Mouse (Mus musculus) heart, postnatal 14 days (tissue): ENCODE measurements around the gene Ccno. TPM values are rescaled to one million over a fixed set of nuclear protein-coding genes. Genes with fewer than 3 reads are reported as not detected.
"Not testable (repeated sequence)": the region's sequence is repeated elsewhere in the genome, so short reads cannot be mapped to it uniquely, and the experiment has no call there.

Experiments
- DNase-seq, 2 experiments: peaks; one replicate each; pipeline ENCODE4 v3.0.0; 2021 to 2022
- intact Hi-C: fragments of 180-260 bp; cut with DNase I; formaldehyde crosslinking; loops from one replicate; pipeline ENCODE4 v1.15.1; 2025
- total RNA-seq, 2 experiments: library from RNA; stranded (reverse); gene quantifications; 2 replicates each; pipeline ENCODE4 v1.2.3; 2021

The Ccno gene
- total RNA-seq, 2 experiments from 2014 or later, result 0.19 TPM; not detected in 1

DNA sequence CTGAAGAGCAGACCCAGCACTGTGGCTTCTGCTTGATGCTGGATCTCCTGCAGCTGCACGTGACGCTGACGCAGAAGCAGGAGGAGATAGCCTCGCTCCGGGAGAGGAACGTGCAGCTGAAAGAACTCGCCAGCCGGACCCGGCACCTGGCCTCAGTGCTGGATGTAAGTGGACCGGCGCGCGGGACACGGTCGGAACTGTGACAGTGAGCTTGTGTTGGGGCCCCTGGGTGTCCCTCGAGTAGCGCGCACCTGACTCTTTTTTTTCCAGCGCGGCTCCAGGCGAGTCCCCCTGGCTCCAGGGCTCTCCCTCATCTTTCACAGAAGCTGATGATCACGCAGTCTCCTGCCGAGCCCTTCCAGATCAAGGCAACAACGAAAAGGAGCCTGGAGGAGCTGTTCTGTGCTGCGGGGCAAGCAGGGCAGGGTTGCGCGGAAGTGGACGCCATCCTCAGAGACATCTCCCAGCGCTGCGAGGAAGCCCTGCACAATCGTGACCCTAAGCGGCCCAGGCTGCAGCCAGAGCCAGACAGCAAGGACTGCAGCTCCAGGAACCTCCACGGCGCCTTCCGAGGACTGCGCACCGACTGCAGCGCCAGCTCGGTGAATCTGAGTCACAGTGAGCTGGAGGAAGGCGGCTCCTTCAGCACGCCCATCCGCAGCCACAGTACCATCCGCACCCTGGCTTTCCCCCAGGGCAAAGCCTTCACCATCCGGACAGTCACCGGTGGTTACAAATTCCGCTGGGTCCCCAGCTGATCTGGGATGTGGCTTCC is 11.0 kb downstream of the Ccno start:
- DNase-seq, result no peak
- intact Hi-C loops, result no loop called here

DNA sequence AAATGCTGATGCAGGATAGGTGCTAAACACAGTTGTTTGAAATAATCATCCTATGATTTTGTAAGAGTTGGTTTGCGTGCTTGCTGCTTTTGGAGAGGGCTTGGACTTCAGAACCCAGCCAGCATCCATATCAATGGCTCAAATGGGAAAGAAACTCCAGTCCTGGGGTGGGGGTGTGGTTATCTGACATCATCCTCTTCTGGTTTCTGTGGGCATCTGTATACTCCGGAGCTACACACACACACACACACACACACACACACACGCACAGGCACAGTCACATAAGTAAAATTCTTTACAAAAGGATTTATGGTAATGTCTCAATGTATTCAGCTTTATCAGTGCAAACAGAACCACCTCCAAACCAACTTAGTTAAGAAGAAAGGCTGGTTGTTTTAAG is 12.5 kb downstream of the Ccno start:
- intact Hi-C loops, result no loop called here

DNA sequence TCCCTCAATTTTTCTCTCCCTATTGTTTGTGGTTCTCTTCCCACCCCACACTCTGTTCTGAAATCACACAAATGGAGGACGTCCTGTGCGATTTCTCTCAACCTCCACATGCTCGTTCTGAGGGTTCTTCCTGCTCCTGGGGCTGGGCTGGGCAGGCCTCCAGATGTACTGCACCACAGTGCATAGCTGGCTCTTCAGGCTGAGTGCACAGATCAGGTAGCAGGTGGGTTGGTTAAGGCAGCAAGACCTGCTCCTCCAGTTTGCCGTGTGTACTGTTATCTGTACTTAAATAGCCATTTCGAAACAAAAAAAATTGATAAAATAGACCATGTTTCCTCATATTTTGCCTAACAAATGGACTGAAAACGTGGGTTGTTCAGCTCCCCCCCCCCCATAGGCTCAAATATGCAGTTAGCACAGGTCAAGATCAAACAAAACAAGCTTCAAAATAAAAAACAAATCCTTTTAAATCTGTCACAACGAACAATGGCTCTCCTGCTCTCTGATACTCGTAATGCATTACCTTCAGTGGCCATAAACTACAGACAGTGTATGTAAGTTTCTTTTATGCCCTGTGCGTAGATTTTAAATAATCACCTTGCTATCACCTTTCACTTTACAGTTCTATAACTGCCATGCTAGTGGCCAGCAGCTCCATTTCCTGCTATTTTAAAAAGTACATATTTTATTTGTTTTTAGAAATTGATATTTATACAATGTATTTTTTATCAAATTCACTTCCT is 13.1 kb downstream of the Ccno start:
- intact Hi-C loops, result no loop called here
- no peak for DNase-seq

More for the DNA sequence above, 12.5 kb downstream of the Ccno start:
- DNase-seq, result no peak

GRCm38 (mm10) chr13:113012683-113013082 is 25.1 kb downstream of the Ccno start:
- intact Hi-C loops, result no loop called here
- no peak for DNase-seq

DNA sequence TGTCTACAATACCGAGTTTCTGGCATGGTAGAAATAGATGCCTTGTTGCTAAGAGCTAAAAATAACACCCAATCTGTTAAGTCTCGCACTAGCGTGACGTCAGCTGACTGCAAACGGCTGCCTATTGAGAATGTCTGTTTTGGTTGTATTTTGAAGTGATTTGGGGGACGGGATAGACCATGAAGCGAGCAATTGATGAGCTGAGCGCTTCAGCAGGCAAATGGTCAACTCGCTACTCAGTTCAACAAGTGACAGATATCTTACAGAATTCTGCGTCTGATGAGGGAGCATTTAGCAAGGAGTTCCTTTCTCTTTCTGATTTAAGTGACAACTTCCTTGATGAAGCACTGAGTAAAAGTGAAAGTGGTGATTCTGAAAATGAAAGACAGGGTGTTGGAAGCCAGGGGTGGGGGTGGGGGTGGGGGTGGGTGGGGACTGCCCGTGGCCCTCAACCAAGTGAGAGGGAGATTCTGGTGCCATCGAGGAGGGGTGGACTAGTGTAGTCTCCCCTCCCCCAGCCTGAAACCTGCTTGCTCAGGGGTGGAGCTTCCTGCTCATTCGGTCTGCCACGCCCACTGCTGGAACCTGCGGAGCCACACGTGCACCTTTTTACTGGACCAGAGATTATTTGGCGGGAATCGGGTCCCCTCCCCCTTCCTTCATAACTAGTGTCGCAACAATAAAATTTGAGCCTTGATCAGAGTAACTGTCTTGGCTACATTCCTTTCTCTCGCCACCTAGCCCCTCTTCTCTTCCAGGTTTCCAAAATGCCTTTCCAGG is 25.8 kb downstream of the Ccno start:
- intact Hi-C loops, DNase-seq: not testable (repeated sequence)

DNA sequence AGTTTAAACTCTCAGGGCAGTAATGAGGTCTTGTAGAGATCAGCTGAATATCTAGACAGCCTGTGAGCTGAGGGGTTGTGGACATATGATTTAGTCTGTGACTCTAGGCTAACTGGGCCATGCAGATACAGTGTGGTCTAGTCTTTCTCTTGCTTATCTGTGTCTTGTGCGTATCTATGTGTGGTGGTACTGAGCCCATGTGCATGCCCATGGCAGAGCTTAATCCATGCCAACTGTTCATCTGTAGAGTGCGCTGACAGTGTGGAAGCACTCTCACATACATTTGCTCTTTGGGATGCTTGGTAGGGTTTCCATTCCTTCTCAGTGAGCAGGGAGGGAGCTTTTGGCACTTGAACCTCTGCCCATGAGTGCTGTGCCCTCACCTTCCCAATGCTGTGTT is 33.9 kb downstream of the Ccno start:
- intact Hi-C loops, result no loop called here
- DNase-seq, result no peak

DNA sequence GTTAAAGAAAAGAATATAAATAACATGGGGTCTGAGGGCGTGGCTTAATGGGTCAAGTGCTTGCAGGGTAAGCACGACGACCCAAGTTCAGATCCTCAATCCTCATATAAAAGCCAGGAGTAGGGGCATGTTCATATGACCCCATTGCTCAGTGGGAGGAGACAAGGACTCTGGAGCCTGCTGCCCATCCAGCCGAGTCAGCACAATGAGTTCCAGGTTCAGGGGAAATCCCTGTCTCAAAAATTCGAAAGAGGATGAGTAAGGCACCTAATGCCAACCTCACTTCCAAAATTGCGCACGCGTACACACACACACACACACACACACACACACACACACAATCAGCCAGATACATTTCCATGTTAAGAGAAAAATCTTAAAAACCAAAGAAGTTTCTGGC is 34.9 kb downstream of the Ccno start:
- no peak for DNase-seq
- intact Hi-C loops, result no loop called here

DNA sequence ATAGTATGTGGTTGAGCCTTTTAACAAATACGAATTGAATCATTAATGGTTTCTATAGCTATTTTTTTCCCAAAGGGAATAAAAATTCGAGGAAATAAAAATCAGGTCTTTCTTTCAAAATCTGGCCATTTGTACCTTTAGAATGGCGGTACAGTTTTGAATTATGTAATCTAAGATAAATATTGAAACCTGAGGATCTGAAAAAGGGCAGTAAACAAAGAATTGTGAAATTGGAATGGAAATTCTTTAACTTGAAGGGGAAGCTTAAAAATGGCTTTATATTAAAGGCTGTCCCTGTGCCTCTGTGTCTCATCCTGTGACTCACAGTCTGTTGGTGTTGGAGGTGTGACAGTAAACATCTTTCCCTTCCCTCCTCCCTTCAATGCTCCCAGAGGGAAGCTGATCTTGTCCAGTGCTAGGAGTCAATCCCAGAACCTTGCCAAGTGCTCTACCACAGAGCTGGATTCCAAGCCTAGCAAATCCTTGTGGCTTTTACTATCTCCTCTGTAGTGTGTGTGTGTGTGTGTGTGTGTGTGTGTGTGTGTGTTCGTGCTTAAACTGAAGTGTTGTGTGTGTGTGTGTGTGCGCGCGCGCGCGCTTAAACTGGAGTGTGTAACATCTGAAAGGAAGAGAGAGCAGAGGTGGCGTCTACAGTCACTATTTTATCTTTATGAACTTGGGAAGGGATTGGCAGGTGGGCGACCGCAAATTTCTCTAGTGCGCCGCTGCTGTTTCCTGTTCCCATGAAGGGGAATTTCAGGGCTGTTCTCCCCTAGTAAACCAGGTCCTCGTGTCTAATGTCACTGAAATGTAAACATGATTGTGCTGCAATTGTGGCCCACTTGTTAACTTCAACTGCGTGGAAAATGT is 35.9 kb downstream of the Ccno start:
- intact Hi-C loops, result no loop called here
- DNase-seq, result no peak

DNA sequence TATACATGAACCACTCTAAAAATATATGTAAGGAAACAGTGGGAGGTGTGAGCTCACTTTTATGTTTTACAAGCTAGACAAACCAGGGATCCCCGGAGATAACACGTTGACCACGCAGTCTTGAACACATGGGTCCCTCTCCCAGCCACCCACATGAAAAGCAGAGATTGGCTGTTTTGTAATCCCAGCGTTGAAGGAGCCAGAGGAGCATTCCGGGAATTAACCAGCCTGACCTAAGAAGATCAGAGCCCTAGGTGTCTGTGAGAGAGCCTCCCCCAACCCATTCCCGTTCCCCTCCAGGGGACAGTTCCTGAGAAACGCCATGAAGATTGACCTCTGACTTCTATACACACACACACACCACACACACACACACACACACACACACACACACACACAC is 43.7 kb downstream of the Ccno start:
- no peak for DNase-seq
- intact Hi-C loops, result loop anchor here (5.0 kb wide), 1 partner anchor 44 kb away; the partner anchor contains the start of gene Ccno

DNA sequence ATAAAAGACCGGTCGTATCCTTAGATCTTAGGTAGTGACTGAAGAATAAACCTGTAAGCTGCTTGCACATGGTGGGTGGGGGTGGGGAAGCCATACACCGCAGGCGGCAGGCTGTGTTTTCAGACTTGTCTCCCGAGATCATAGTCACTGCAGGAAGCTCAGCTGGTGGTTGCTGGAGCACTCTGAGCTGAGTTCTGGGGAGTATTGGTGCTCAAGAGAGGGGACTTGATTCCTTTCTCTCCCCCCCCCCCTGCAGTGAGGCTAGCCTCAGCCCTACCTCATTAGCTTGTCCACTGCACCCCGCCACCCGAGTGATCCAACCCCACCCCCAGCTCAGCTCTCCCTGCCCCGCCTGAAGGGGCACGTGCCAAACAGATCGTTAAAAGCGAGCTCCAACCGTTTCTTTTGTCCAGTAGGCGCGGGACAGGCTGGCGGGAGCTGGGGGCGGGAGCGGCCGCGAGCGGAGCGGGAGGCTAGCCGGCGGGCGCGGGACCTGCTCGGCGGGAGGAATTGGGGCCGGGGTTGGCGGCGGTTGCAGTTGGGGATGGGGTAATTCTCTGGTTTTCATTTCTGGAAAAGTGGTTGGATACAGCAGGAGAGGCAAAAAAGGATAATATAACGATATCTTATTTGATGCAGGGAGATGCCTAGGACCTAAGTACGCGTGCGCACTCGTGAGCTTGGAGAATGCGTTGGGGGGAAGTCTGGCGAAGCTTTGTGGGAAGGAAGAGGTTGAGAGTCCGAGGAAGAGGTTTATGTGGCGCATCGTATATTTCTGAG is 44.4 kb downstream of the Ccno start:
- no peak for DNase-seq
- intact Hi-C loops, result loop anchor here (5.0 kb wide), 1 partner anchor 45 kb away; the partner anchor contains the start of gene Ccno

DNA sequence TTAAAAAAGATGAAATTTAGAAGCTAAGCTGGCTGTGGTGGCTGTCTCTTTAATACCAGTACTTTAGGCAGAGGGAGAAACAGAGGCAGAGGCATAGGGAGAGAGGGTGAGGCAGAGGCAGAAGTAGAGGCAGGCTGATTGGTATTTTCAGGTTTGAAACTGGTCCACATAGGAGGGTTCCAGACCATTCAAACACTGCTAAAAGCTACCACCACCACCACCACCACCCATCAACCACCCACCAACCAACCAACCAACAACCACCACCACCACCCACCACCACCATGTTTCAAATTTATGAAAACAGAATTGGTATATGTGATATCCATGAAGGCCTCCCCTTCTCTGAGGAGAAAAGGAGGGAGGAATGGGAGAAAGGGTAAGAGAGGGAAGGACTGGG is 45.2 kb downstream of the Ccno start:
- intact Hi-C loops, result loop anchor here (5.0 kb wide), 1 partner anchor 46 kb away; the partner anchor contains the start of gene Ccno
- no peak for DNase-seq

DNA sequence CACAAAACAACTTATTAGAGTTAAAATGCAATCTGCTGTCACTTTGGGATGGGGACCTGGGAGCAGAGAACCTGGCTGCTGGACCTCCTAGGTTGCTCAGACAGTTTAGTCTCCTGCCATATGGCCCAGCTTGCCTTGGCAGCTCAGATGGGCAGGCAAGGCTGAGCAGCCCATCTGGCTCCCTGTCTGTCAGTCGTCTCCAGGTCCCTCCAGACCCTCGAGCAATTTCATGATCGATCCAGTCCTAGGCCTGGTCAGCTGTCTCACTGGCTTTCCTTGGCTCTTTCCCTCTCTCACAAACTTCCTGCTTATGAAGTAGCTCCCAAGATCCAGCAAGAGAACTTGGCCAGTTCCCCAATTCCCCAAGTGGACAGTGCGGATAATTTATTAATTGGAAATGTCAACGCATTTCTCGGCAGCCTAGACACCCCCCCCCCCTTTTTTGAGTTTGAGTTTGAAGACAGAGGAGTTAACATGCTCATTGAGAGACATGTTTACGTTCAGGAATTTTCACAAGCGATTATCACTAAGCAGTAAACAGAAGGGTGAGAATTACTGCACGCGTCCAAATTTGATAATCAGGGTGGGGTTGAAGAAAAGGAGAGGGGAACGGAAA is 46.8 kb downstream of the Ccno start:
- intact Hi-C loops, result loop anchor here (5.0 kb wide), 1 partner anchor 47 kb away; the partner anchor contains the start of gene Ccno
- DNase-seq, result no peak

GRCm38 (mm10) chr13:113034950-113035421 is 47.4 kb downstream of the Ccno start, which contains the start of gene Cdc20b:
Gene Cdc20b, plus strand, starts transcription at chr13:113035111.
- intact Hi-C loops, result loop anchor here (5.0 kb wide), 3 partner anchors 48 to 363 kb away; partner anchors contain the start of genes Ccno, Dhx29 and Mtrex
- peak; percentile 53 for DNase-seq

GRCm38 (mm10) chr13:113035852-113036251 is 48.2 kb downstream of the Ccno start:
- peak; percentile 58 to 81 for DNase-seq
- intact Hi-C loops, result loop anchor here (5.0 kb wide), 2 partner anchors 109 to 364 kb away; partner anchors contain the start of genes Dhx29 and Mtrex
